Mouse (Mus musculus): ENCODE results near the gene Tbc1d22b. TPM values are rescaled to one million over a fixed set of nuclear protein-coding genes. Genes with fewer than 3 reads are reported as not detected.

Gene Tbc1d22b
- total and polyA plus RNA-seq, 3 experiments = 5.3 to 30.2 (median 26.2) TPM

DNA sequence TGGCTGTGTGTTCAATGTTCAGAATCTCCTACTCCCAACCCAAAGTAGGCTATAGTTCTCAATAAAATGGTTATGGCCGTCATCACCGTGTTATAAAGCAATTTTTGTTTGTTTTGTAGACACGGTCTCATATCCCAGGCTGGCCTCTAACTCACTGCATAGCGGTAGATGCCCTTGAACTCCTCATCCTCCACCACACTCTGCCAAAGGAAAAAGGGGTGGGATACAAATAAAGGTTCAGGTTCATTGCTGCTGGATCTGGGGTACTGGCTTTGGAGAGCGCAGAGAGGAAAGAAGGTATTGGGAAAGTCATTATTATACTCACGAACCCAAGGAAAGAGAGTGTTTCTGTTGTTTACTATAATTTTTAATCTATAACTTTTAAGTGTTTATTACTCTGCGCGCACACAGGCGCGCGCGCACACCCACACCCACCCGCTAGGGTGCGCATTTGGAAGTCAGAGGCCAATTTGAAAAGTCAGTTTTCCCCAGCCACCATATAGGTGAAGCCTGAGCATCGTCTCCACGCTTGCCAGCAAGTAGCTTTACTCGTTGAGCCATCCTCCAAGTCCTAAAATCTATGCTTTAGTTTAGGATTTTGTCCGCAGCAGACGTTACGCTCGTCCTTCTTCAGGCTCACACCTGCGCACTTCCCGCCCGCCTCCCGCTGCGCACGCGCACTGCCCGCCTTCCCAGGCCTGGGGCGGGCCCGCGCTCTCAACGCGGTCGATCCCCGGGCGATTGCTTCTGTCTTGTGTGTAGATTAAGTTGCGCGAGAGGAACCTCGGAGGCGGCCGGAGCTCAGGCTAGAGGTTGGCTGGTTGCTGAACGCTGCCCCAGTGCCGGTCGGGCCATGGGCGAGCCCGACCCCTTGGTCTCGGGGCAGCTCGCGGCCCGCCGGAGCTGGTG lies 64.8 kb downstream of the Tbc1d22b start, which contains the start of the genes Rnf8 and Gm28043:
Gene Rnf8, plus strand, starts transcription at position 676 of the 909 bp plus-strand sequence.
Gene Gm28043, plus strand, starts transcription at position 762 of the 909 bp plus-strand sequence.
- TF ChIP-seq GATA1 (IDR thresholded peaks at IDR 0.05; ENCODE audit: borderline replicate concordance, low read length) = no peak
- no peak for TF ChIP-seq GATA2 (IDR thresholded peaks at IDR 0.05; ENCODE audit: borderline replicate concordance, low read depth, low read length)
- TF ChIP-seq CTCF (IDR thresholded peaks at IDR 0.05; ENCODE audit: low read depth, low read length) = no peak
- no peak for TF ChIP-seq POLR2AphosphoS5 (IDR thresholded peaks at IDR 0.05; ENCODE audit: insufficient replicate concordance, low read depth, low read length)
- TF ChIP-seq TAL1 (conservative IDR thresholded peaks at IDR 0.05; ENCODE audit: low read depth, low read length) = no peak
- H3K36me3 ChIP-seq (replicated peaks) = peaks cover 29% of the 10 kb centered on the region
- DNase-seq (ENCODE audit: low spot score) = peak; percentile 85
- peaks cover 41% of the 10 kb centered on the region for H3K4me1 ChIP-seq (ENCODE audit: insufficient read depth, low read depth, low read length)
- peak; percentile 73 for ATAC-seq (ENCODE audit: extremely low read depth, insufficient number of reproducible peaks, low FRiP score, poor library complexity, severe bottlenecking)
- no peaks in the 10 kb centered on the region for H3K9me3 ChIP-seq (replicated peaks)
- peak within 1 kb of the TSS; percentile 92 for H3K4me3 ChIP-seq (ENCODE audit: low read depth, low read length)
- H3K27me3 ChIP-seq (ENCODE audit: insufficient read depth, low read length) = no peaks in the 10 kb centered on the region

DNA sequence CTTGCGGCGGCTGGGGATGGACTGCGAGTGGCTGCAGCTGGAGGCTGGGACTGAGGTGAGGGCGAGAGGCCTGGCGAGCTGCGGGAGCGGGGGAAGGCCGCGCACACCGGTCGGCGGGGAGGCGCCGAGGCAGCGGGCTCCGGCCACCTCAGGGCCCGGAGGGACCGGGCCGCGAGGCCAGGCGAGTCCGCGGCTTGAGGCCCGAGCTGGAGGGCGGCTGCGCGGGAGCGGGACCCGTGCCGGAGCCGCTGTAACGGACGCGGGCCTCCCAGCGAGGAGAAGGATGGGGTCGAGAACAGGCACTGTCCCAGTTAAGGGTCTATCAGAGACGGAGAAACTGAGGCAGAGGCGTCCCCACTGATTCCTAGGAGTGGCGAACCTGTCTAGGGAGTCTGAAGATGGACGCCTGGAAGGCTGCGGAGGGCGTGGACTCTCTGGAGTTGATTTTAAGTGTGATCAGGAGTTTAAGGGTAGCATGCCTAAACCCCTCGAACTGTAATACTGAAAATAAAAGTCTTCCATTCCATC lies 65.5 kb downstream of the Tbc1d22b start:
- H3K27me3 ChIP-seq (ENCODE audit: insufficient read depth, low read length) = no peaks in the 10 kb centered on the region
- TF ChIP-seq POLR2AphosphoS5 (IDR thresholded peaks at IDR 0.05; ENCODE audit: insufficient replicate concordance, low read depth, low read length) (no peak), CTCF (IDR thresholded peaks at IDR 0.05; ENCODE audit: low read depth, low read length) (no peak)
- H3K36me3 ChIP-seq (replicated peaks) = peaks cover 36% of the 10 kb centered on the region
- ATAC-seq (ENCODE audit: extremely low read depth, insufficient number of reproducible peaks, low FRiP score, poor library complexity, severe bottlenecking) (no peak), DNase-seq (ENCODE audit: low spot score) (no peak)
- H3K4me3 ChIP-seq (ENCODE audit: low read depth, low read length) = peak overlapping the region; percentile 92
- peaks cover 41% of the 10 kb centered on the region for H3K4me1 ChIP-seq (ENCODE audit: insufficient read depth, low read depth, low read length)
- H3K9me3 ChIP-seq (replicated peaks) = no peaks in the 10 kb centered on the region

GRCm38 (mm10) chr17:29615616-29616015 lies 66.0 kb downstream of the Tbc1d22b start:
- Histone ChIP-seq H3K27me3 (ENCODE audit: insufficient read depth, low read length) (no peaks in the 10 kb centered on the region), H3K9me3 (replicated peaks) (no peaks in the 10 kb centered on the region), H3K4me3 (ENCODE audit: low read depth, low read length) (peak overlapping the region; percentile 92), H3K36me3 (replicated peaks) (peaks cover 41% of the 10 kb centered on the region), H3K4me1 (ENCODE audit: insufficient read depth, low read depth, low read length) (peaks cover 41% of the 10 kb centered on the region)
- ATAC-seq (ENCODE audit: extremely low read depth, insufficient number of reproducible peaks, low FRiP score, poor library complexity, severe bottlenecking) (no peak), DNase-seq (ENCODE audit: low spot score) (no peak)
- no peak for TF ChIP-seq GATA1 (IDR thresholded peaks at IDR 0.05; ENCODE audit: borderline replicate concordance, low read length)
- no peak for TF ChIP-seq GATA2 (IDR thresholded peaks at IDR 0.05; ENCODE audit: borderline replicate concordance, low read depth, low read length)
- TF ChIP-seq TAL1 (conservative IDR thresholded peaks at IDR 0.05; ENCODE audit: low read depth, low read length) = no peak
- no peak for TF ChIP-seq CTCF (IDR thresholded peaks at IDR 0.05; ENCODE audit: low read depth, low read length)
- no peak for TF ChIP-seq POLR2AphosphoS5 (IDR thresholded peaks at IDR 0.05; ENCODE audit: insufficient replicate concordance, low read depth, low read length)

GRCm38 (mm10) chr17:29619231-29619630 lies 69.6 kb downstream of the Tbc1d22b start:
- H3K4me1 ChIP-seq (ENCODE audit: insufficient read depth, low read depth, low read length) = peaks cover 31% of the 10 kb centered on the region
- no peaks in the 10 kb centered on the region for H3K9me3 ChIP-seq (replicated peaks)
- DNase-seq (ENCODE audit: low spot score) (no peak), ATAC-seq (ENCODE audit: extremely low read depth, insufficient number of reproducible peaks, low FRiP score, poor library complexity, severe bottlenecking) (no peak)
- H3K27me3 ChIP-seq (ENCODE audit: insufficient read depth, low read length) = no peaks in the 10 kb centered on the region
- TF ChIP-seq POLR2AphosphoS5 (IDR thresholded peaks at IDR 0.05; ENCODE audit: insufficient replicate concordance, low read depth, low read length) (no peak), TAL1 (conservative IDR thresholded peaks at IDR 0.05; ENCODE audit: low read depth, low read length) (no peak), GATA1 (IDR thresholded peaks at IDR 0.05; ENCODE audit: borderline replicate concordance, low read length) (no peak), GATA2 (IDR thresholded peaks at IDR 0.05; ENCODE audit: borderline replicate concordance, low read depth, low read length) (no peak), CTCF (IDR thresholded peaks at IDR 0.05; ENCODE audit: low read depth, low read length) (no peak)
- H3K4me3 ChIP-seq (ENCODE audit: low read depth, low read length) = no peak overlapping the region
- H3K36me3 ChIP-seq (replicated peaks) = peaks cover 77% of the 10 kb centered on the region

GRCm38 (mm10) chr17:29623488-29623887 lies 73.9 kb downstream of the Tbc1d22b start:
- H3K4me1 ChIP-seq (ENCODE audit: insufficient read depth, low read depth, low read length) = peaks cover 15% of the 10 kb centered on the region
- no peak for DNase-seq (ENCODE audit: low spot score)
- peaks cover 100% of the 10 kb centered on the region for H3K36me3 ChIP-seq (replicated peaks)
- no peak overlapping the region for H3K4me3 ChIP-seq (ENCODE audit: low read depth, low read length)
- ATAC-seq (ENCODE audit: extremely low read depth, insufficient number of reproducible peaks, low FRiP score, poor library complexity, severe bottlenecking) = no peak
- no peak for TF ChIP-seq GATA1 (IDR thresholded peaks at IDR 0.05; ENCODE audit: borderline replicate concordance, low read length)
- TF ChIP-seq CTCF (IDR thresholded peaks at IDR 0.05; ENCODE audit: low read depth, low read length) = no peak
- TF ChIP-seq TAL1 (conservative IDR thresholded peaks at IDR 0.05; ENCODE audit: low read depth, low read length) = no peak
- TF ChIP-seq POLR2AphosphoS5 (IDR thresholded peaks at IDR 0.05; ENCODE audit: insufficient replicate concordance, low read depth, low read length) = no peak
- TF ChIP-seq GATA2 (IDR thresholded peaks at IDR 0.05; ENCODE audit: borderline replicate concordance, low read depth, low read length) = no peak
- no peaks in the 10 kb centered on the region for H3K27me3 ChIP-seq (ENCODE audit: insufficient read depth, low read length)
- H3K9me3 ChIP-seq (replicated peaks) = no peaks in the 10 kb centered on the region

DNA sequence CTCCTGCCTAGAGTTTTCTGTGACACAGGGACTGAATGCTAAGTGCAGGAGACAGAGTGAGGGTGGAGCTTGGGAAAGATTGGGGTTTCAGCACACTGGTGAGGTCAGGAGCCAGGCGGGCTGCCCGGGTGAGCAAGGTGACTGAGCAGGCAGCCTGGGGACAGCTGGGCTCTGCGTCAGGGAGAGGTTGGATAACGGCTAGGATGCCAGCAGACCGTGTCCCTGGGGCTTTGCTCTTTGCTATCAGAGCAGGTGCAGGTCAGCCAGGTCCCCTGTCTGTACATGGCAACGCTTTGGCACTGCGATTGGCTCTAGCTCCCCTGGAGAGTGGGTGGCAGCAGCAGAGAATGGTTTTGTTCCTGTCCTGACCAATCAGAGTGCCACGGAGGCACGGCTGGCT lies 77.7 kb downstream of the Tbc1d22b start:
- H3K9me3 ChIP-seq (replicated peaks) = no peaks in the 10 kb centered on the region
- DNase-seq (ENCODE audit: low spot score) (no peak), ATAC-seq (ENCODE audit: extremely low read depth, insufficient number of reproducible peaks, low FRiP score, poor library complexity, severe bottlenecking) (no peak)
- H3K36me3 ChIP-seq (replicated peaks) = peaks cover 98% of the 10 kb centered on the region
- no peak overlapping the region for H3K4me3 ChIP-seq (ENCODE audit: low read depth, low read length)
- H3K27me3 ChIP-seq (ENCODE audit: insufficient read depth, low read length) = no peaks in the 10 kb centered on the region
- H3K4me1 ChIP-seq (ENCODE audit: insufficient read depth, low read depth, low read length) = peaks cover 32% of the 10 kb centered on the region
- TF ChIP-seq GATA1 (IDR thresholded peaks at IDR 0.05; ENCODE audit: borderline replicate concordance, low read length) (no peak), CTCF (IDR thresholded peaks at IDR 0.05; ENCODE audit: low read depth, low read length) (no peak), GATA2 (IDR thresholded peaks at IDR 0.05; ENCODE audit: borderline replicate concordance, low read depth, low read length) (no peak), TAL1 (conservative IDR thresholded peaks at IDR 0.05; ENCODE audit: low read depth, low read length) (no peak), POLR2AphosphoS5 (IDR thresholded peaks at IDR 0.05; ENCODE audit: insufficient replicate concordance, low read depth, low read length) (no peak)

Measured in G1E (cell line).